Mouse (Mus musculus): ENCODE measurements around the gene Bsn. TPM values are rescaled to one million over a fixed set of nuclear protein-coding genes. Genes with fewer than 3 reads are reported as not detected.

The Bsn gene
- polyA plus RNA-seq, 1 experiment, result not detected

DNA sequence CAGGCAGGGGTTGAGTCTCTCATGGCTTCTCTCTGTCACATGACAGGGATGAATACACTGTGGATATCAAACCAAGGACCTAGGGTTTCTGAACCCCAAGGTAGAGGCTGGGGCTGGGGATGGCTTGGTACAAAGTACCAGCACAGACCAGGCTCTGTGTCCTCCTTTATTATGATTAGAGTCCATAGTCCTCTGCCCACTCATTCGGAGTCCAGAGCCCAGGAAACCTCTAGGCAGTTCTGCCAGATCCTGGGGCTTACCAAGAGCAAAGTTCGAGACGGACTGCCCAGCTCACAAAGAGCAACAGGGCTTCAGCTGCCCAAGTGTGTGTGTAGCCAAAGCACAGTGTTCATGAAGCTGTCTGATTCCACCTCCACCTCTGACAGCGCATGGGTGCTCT lies 104.9 kb downstream of the Bsn start:
- no peak overlapping the region for H3K4me3 ChIP-seq (ENCODE audit: insufficient read depth, low read depth, low read length)
- no peak overlapping the region for H3K27ac ChIP-seq (ENCODE audit: insufficient read depth, low read depth, low read length)
- TF ChIP-seq CTCF (IDR thresholded peaks at IDR 0.05; ENCODE audit: insufficient read depth, low read depth, low read length), result no peak
- TF ChIP-seq POLR2A (IDR thresholded peaks at IDR 0.05; ENCODE audit: insufficient read depth, low read depth, low read length), result no peak
- peaks cover 7% of the 10 kb centered on the region for H3K4me1 ChIP-seq (ENCODE audit: control insufficient read depth, insufficient read depth, low read length)
- WGBS, result 92% methylated on average over 4 of the region's 4 CpGs

- Histone ChIP-seq H3K4me3 (ENCODE audit: insufficient read depth, low read depth, low read length) (no peak overlapping the region), H3K27ac (ENCODE audit: insufficient read depth, low read depth, low read length) (no peak overlapping the region), H3K4me1 (ENCODE audit: control insufficient read depth, insufficient read depth, low read length) (peaks cover 13% of the 10 kb centered on the region)
- TF ChIP-seq POLR2A (IDR thresholded peaks at IDR 0.05; ENCODE audit: insufficient read depth, low read depth, low read length), result no peak
- no peak for TF ChIP-seq CTCF (IDR thresholded peaks at IDR 0.05; ENCODE audit: insufficient read depth, low read depth, low read length)
- WGBS, result 88% methylated on average over 6 of the region's 6 CpGs
Measured at GRCm38 (mm10) chr9:108083561-108083960, 106.6 kb downstream of the Bsn start.

- peaks cover 14% of the 10 kb centered on the region for H3K4me1 ChIP-seq (ENCODE audit: control insufficient read depth, insufficient read depth, low read length)
- no peak within 1 kb of the TSS for H3K27ac ChIP-seq (ENCODE audit: insufficient read depth, low read depth, low read length)
- TF ChIP-seq POLR2A (IDR thresholded peaks at IDR 0.05; ENCODE audit: insufficient read depth, low read depth, low read length) (no peak), CTCF (IDR thresholded peaks at IDR 0.05; ENCODE audit: insufficient read depth, low read depth, low read length) (no peak)
- 42% methylated on average over 12 of the region's 12 CpGs for WGBS
- H3K4me3 ChIP-seq (ENCODE audit: insufficient read depth, low read depth, low read length), result no peak within 1 kb of the TSS
Measured at GRCm38 (mm10) chr9:108082988-108083431, 107.2 kb downstream of the Bsn start, which contains the start of gene Rnf123. Rnf123 (minus strand) TSS chr9:108083346.

GRCm38 (mm10) chr9:108082549-108082948 lies 107.6 kb downstream of the Bsn start:
- H3K27ac ChIP-seq (ENCODE audit: insufficient read depth, low read depth, low read length), result no peak overlapping the region
- WGBS, result 7% methylated on average over 19 of the region's 19 CpGs
- no peak overlapping the region for H3K4me3 ChIP-seq (ENCODE audit: insufficient read depth, low read depth, low read length)
- TF ChIP-seq CTCF (IDR thresholded peaks at IDR 0.05; ENCODE audit: insufficient read depth, low read depth, low read length) (no peak), POLR2A (IDR thresholded peaks at IDR 0.05; ENCODE audit: insufficient read depth, low read depth, low read length) (no peak)
- peaks cover 17% of the 10 kb centered on the region for H3K4me1 ChIP-seq (ENCODE audit: control insufficient read depth, insufficient read depth, low read length)

GRCm38 (mm10) chr9:108080168-108080567 lies 110.0 kb downstream of the Bsn start, which contains the start of gene Mst1:
Mst1 (plus strand) TSS chr9:108080436.
- Histone ChIP-seq H3K27ac (ENCODE audit: insufficient read depth, low read depth, low read length) (no peak within 1 kb of the TSS), H3K4me3 (ENCODE audit: insufficient read depth, low read depth, low read length) (peak within 1 kb of the TSS; percentile 68), H3K4me1 (ENCODE audit: control insufficient read depth, insufficient read depth, low read length) (peaks cover 17% of the 10 kb centered on the region)
- WGBS, result 75% methylated on average over 5 of the region's 5 CpGs
- TF ChIP-seq POLR2A (IDR thresholded peaks at IDR 0.05; ENCODE audit: insufficient read depth, low read depth, low read length), result no peak
- no peak for TF ChIP-seq CTCF (IDR thresholded peaks at IDR 0.05; ENCODE audit: insufficient read depth, low read depth, low read length)

- 0 out of 2 replicates have a peak overlapping the region, but pooled peaks have one; percentile 7 for H3K27ac ChIP-seq (ENCODE audit: insufficient read depth, low read depth, low read length)
- no peak for TF ChIP-seq POLR2A (IDR thresholded peaks at IDR 0.05; ENCODE audit: insufficient read depth, low read depth, low read length)
- 59% methylated on average over 7 of the region's 7 CpGs for WGBS
- peaks cover 11% of the 10 kb centered on the region for H3K4me1 ChIP-seq (ENCODE audit: control insufficient read depth, insufficient read depth, low read length)
- H3K4me3 ChIP-seq (ENCODE audit: insufficient read depth, low read depth, low read length), result no peak overlapping the region
Measured at GRCm38 (mm10) chr9:108073141-108073930, 116.8 kb downstream of the Bsn start.

DNA sequence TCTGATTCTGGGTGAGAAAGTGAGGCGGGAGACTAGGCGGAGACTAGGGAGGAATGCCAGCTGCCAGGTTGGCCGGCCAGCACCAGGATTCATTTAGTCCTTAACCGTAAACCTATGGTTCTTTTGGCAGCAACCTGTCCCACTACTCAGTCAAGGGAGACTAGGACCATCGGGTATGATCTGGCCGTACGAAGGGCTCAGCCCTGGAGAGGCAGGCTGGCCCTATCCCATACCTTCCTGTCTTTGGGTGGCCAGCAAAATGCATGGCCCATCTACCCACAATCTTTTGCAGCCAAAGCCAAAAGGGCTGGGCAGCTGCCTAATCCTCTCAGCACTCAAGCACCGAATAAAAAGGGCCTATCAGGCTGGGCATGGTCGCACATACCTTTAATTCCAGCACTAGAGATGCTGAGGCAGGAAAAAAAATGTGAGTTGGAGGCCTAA lies 117.7 kb downstream of the Bsn start:
- 67% methylated on average over 9 of the region's 9 CpGs for WGBS
- no peak for TF ChIP-seq CTCF (IDR thresholded peaks at IDR 0.05; ENCODE audit: insufficient read depth, low read depth, low read length)
- TF ChIP-seq POLR2A (IDR thresholded peaks at IDR 0.05; ENCODE audit: insufficient read depth, low read depth, low read length), result no peak
- Histone ChIP-seq H3K4me1 (ENCODE audit: control insufficient read depth, insufficient read depth, low read length) (peaks cover 12% of the 10 kb centered on the region), H3K4me3 (ENCODE audit: insufficient read depth, low read depth, low read length) (no peak overlapping the region), H3K27ac (ENCODE audit: insufficient read depth, low read depth, low read length) (no peak overlapping the region)

- H3K4me1 ChIP-seq (ENCODE audit: control insufficient read depth, insufficient read depth, low read length), result peaks cover 12% of the 10 kb centered on the region
- no peak overlapping the region for H3K4me3 ChIP-seq (ENCODE audit: insufficient read depth, low read depth, low read length)
- no peak for TF ChIP-seq CTCF (IDR thresholded peaks at IDR 0.05; ENCODE audit: insufficient read depth, low read depth, low read length)
- no peak for TF ChIP-seq POLR2A (IDR thresholded peaks at IDR 0.05; ENCODE audit: insufficient read depth, low read depth, low read length)
- no peak overlapping the region for H3K27ac ChIP-seq (ENCODE audit: insufficient read depth, low read depth, low read length)
- WGBS, result 89% methylated on average over 4 of the region's 4 CpGs
Measured at GRCm38 (mm10) chr9:108071801-108072200, 118.4 kb downstream of the Bsn start.

DNA sequence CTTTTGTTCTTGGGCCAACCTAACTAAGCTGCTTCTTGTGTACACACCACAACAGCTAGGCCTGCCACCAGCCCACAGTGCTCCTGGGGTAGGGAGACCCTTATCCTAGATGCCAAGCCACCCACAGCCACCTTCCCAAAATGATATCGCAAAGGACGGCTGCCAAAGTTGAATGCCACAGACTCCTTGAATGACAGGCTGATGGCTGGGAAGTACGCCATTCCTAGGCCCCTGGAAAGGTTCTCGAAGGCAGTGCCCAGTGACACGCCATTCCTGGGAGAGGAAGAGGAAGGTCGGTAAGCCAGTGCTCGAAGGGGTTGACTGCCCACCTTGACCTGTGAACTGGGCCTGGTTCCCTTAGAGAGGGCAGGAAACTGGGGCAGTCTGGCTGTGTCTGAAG lies 120.7 kb downstream of the Bsn start:
- H3K4me1 ChIP-seq (ENCODE audit: control insufficient read depth, insufficient read depth, low read length), result peaks cover 12% of the 10 kb centered on the region
- no peak for TF ChIP-seq POLR2A (IDR thresholded peaks at IDR 0.05; ENCODE audit: insufficient read depth, low read depth, low read length)
- no peak for TF ChIP-seq CTCF (IDR thresholded peaks at IDR 0.05; ENCODE audit: insufficient read depth, low read depth, low read length)
- H3K4me3 ChIP-seq (ENCODE audit: insufficient read depth, low read depth, low read length), result no peak overlapping the region
- 82% methylated on average over 7 of the region's 7 CpGs for WGBS
- H3K27ac ChIP-seq (ENCODE audit: insufficient read depth, low read depth, low read length), result no peak overlapping the region

All from olfactory bulb, adult 2 months (tissue).